Mouse (Mus musculus): ENCODE measurements around the gene Xk. TPM values are rescaled to one million over a fixed set of nuclear protein-coding genes. Genes with fewer than 3 reads are reported as not detected.

The Xk gene
- polyA plus RNA-seq, 1 experiment from 2014 or later = 0.61 TPM

- H3K4me1 ChIP-seq (replicated peaks; ENCODE audit: insufficient read depth, low read length) = no peaks in the 10 kb centered on the region
- H3K4me3 ChIP-seq (replicated peaks; ENCODE audit: low read depth, low read length) = no peak overlapping the region
- H3K4me2 ChIP-seq (ENCODE audit: low read length) = no peak overlapping the region
- no peaks in the 10 kb centered on the region for H3K9me3 ChIP-seq (replicated peaks; ENCODE audit: low read length)
- H3K27ac ChIP-seq = no peak overlapping the region
- H3K36me3 ChIP-seq (ENCODE audit: insufficient read depth, low read length) = no peaks in the 10 kb centered on the region
- DNase-seq (ENCODE audit: low spot score) (no peak), ATAC-seq (replicated peaks; ENCODE audit: low FRiP score, low read depth) (0 out of 2 replicates have a peak, but pooled peaks have one; percentile 33)
- no peaks in the 10 kb centered on the region for H3K27me3 ChIP-seq (ENCODE audit: insufficient read depth, low read length)
- TF ChIP-seq CTCF (IDR thresholded peaks at IDR 0.05; ENCODE audit: low read depth) = no peak
- 42% methylated on average over 5 of the region's 5 CpGs for WGBS
- H3K9ac ChIP-seq (ENCODE audit: low read depth, low read length) = no peak overlapping the region
These were observed 23.6 kb upstream of the Xk start for GRCm38 (mm10) chrX:9248911-9249310.

GRCm38 (mm10) chrX:9253990-9254389 is 18.6 kb upstream of the Xk start:
- WGBS = 74% methylated on average over 10 of the region's 10 CpGs
- no peak for DNase-seq (ENCODE audit: low spot score)

GRCm38 (mm10) chrX:9254901-9255300 is 17.7 kb upstream of the Xk start:
- no peaks in the 10 kb centered on the region for H3K9me3 ChIP-seq (replicated peaks; ENCODE audit: low read length)
- WGBS = 89% methylated on average over 3 of the region's 3 CpGs
- H3K4me1 ChIP-seq (replicated peaks; ENCODE audit: insufficient read depth, low read length) = no peaks in the 10 kb centered on the region
- no peak for DNase-seq (ENCODE audit: low spot score)
- no peak overlapping the region for H3K4me2 ChIP-seq (ENCODE audit: low read length)
- H3K27me3 ChIP-seq (ENCODE audit: insufficient read depth, low read length) = no peaks in the 10 kb centered on the region
- TF ChIP-seq CTCF (IDR thresholded peaks at IDR 0.05; ENCODE audit: low read depth) = no peak
- no peak overlapping the region for H3K9ac ChIP-seq (ENCODE audit: low read depth, low read length)
- no peaks in the 10 kb centered on the region for H3K36me3 ChIP-seq (ENCODE audit: insufficient read depth, low read length)
- no peak overlapping the region for H3K4me3 ChIP-seq (replicated peaks; ENCODE audit: low read depth, low read length)
- no peak for ATAC-seq (replicated peaks; ENCODE audit: low FRiP score, low read depth)
- H3K27ac ChIP-seq = no peak overlapping the region

More at GRCm38 (mm10) chrX:9253990-9254389, 18.6 kb upstream of the Xk start:
- Histone ChIP-seq H3K4me1 (replicated peaks; ENCODE audit: insufficient read depth, low read length) (no peaks in the 10 kb centered on the region), H3K9me3 (replicated peaks; ENCODE audit: low read length) (no peaks in the 10 kb centered on the region), H3K4me3 (replicated peaks; ENCODE audit: low read depth, low read length) (no peak overlapping the region), H3K9ac (ENCODE audit: low read depth, low read length) (no peak overlapping the region), H3K27me3 (ENCODE audit: insufficient read depth, low read length) (no peaks in the 10 kb centered on the region), H3K4me2 (ENCODE audit: low read length) (no peak overlapping the region), H3K36me3 (ENCODE audit: insufficient read depth, low read length) (no peaks in the 10 kb centered on the region), H3K27ac (no peak overlapping the region)
- ATAC-seq (replicated peaks; ENCODE audit: low FRiP score, low read depth) = no peak
- TF ChIP-seq CTCF (IDR thresholded peaks at IDR 0.05; ENCODE audit: low read depth) = no peak

GRCm38 (mm10) chrX:9256766-9257165 is 15.8 kb upstream of the Xk start, which contains the start of gene Gm14862:
TSS of gene Gm14862 (minus strand) at chrX:9256899.
- no peaks in the 10 kb centered on the region for H3K36me3 ChIP-seq (ENCODE audit: insufficient read depth, low read length)
- H3K27ac ChIP-seq = no peak within 1 kb of the TSS
- H3K4me3 ChIP-seq (replicated peaks; ENCODE audit: low read depth, low read length) = no peak within 1 kb of the TSS
- no peaks in the 10 kb centered on the region for H3K9me3 ChIP-seq (replicated peaks; ENCODE audit: low read length)
- H3K27me3 ChIP-seq (ENCODE audit: insufficient read depth, low read length) = no peaks in the 10 kb centered on the region
- WGBS = 72% methylated on average over 5 of the region's 5 CpGs
- ATAC-seq (replicated peaks; ENCODE audit: low FRiP score, low read depth) = no peak
- DNase-seq (ENCODE audit: low spot score) = no peak
- H3K4me2 ChIP-seq (ENCODE audit: low read length) = no peak within 1 kb of the TSS
- no peak within 1 kb of the TSS for H3K9ac ChIP-seq (ENCODE audit: low read depth, low read length)
- no peak for TF ChIP-seq CTCF (IDR thresholded peaks at IDR 0.05; ENCODE audit: low read depth)
- no peaks in the 10 kb centered on the region for H3K4me1 ChIP-seq (replicated peaks; ENCODE audit: insufficient read depth, low read length)

GRCm38 (mm10) chrX:9257831-9258230 is 14.7 kb upstream of the Xk start:
- Histone ChIP-seq H3K4me2 (ENCODE audit: low read length) (no peak overlapping the region), H3K27ac (no peak overlapping the region), H3K36me3 (ENCODE audit: insufficient read depth, low read length) (no peaks in the 10 kb centered on the region), H3K9me3 (replicated peaks; ENCODE audit: low read length) (no peaks in the 10 kb centered on the region), H3K4me1 (replicated peaks; ENCODE audit: insufficient read depth, low read length) (no peaks in the 10 kb centered on the region), H3K27me3 (ENCODE audit: insufficient read depth, low read length) (no peaks in the 10 kb centered on the region), H3K9ac (ENCODE audit: low read depth, low read length) (no peak overlapping the region), H3K4me3 (replicated peaks; ENCODE audit: low read depth, low read length) (no peak overlapping the region)
- 89% methylated on average over 7 of the region's 7 CpGs for WGBS
- no peak for TF ChIP-seq CTCF (IDR thresholded peaks at IDR 0.05; ENCODE audit: low read depth)
- DNase-seq (ENCODE audit: low spot score) = no peak
- ATAC-seq (replicated peaks; ENCODE audit: low FRiP score, low read depth) = no peak

GRCm38 (mm10) chrX:9259267-9259666 is 13.3 kb upstream of the Xk start:
- no peak for TF ChIP-seq CTCF (IDR thresholded peaks at IDR 0.05; ENCODE audit: low read depth)
- no peak overlapping the region for H3K9ac ChIP-seq (ENCODE audit: low read depth, low read length)
- DNase-seq (ENCODE audit: low spot score) (no peak), ATAC-seq (replicated peaks; ENCODE audit: low FRiP score, low read depth) (no peak)
- H3K36me3 ChIP-seq (ENCODE audit: insufficient read depth, low read length) = no peaks in the 10 kb centered on the region
- H3K27me3 ChIP-seq (ENCODE audit: insufficient read depth, low read length) = no peaks in the 10 kb centered on the region
- H3K4me3 ChIP-seq (replicated peaks; ENCODE audit: low read depth, low read length) = no peak overlapping the region
- no peak overlapping the region for H3K27ac ChIP-seq
- no peaks in the 10 kb centered on the region for H3K4me1 ChIP-seq (replicated peaks; ENCODE audit: insufficient read depth, low read length)
- H3K9me3 ChIP-seq (replicated peaks; ENCODE audit: low read length) = no peaks in the 10 kb centered on the region
- H3K4me2 ChIP-seq (ENCODE audit: low read length) = no peak overlapping the region
- 77% methylated on average over 1 of the region's 1 CpGs for WGBS

GRCm38 (mm10) chrX:9271112-9271511 is 1.4 kb upstream of the Xk start:
- 72% methylated on average over 3 of the region's 3 CpGs for WGBS
- Histone ChIP-seq H3K27ac (no peak overlapping the region), H3K4me2 (ENCODE audit: low read length) (no peak overlapping the region), H3K4me1 (replicated peaks; ENCODE audit: insufficient read depth, low read length) (no peaks in the 10 kb centered on the region), H3K9me3 (replicated peaks; ENCODE audit: low read length) (no peaks in the 10 kb centered on the region), H3K4me3 (replicated peaks; ENCODE audit: low read depth, low read length) (no peak overlapping the region), H3K36me3 (ENCODE audit: insufficient read depth, low read length) (no peaks in the 10 kb centered on the region), H3K27me3 (ENCODE audit: insufficient read depth, low read length) (no peaks in the 10 kb centered on the region), H3K9ac (ENCODE audit: low read depth, low read length) (no peak overlapping the region)
- TF ChIP-seq CTCF (IDR thresholded peaks at IDR 0.05; ENCODE audit: low read depth) = no peak
- ATAC-seq (replicated peaks; ENCODE audit: low FRiP score, low read depth) (no peak), DNase-seq (ENCODE audit: low spot score) (no peak)
